Mouse (Mus musculus) MEL (cell line): ENCODE data around the gene Aco2. TPM values are rescaled to one million over a fixed set of nuclear protein-coding genes. Genes with fewer than 3 reads are reported as not detected.

Experiments
- DNase-seq: peaks from one replicate; pipeline ENCODE4 v3.0.0; 2011; ENCODE audit warnings: low read depth, low spot score
- H3K27ac ChIP-seq: 2 replicates; pipeline ENCODE4 v1.5.1; 2012; ENCODE audit warnings: low read depth, mild to moderate bottlenecking, control low read depth, low read length, moderate library complexity; ENCODE audit not compliant: control insufficient read depth
- H3K27me3 ChIP-seq, 2 experiments: fragments of 150-350 bp in 1 of 2; sonication (generic) in 1 of 2; 2 replicates each; pipeline ENCODE4 v1.6.1; 2012; ENCODE audit warnings: low read length in 2 of 2, mild to moderate bottlenecking in 2 of 2, improper control_type of control experiment in 1 of 2, moderate library complexity in 1 of 2; ENCODE audit not compliant: insufficient read depth in 2 of 2, control insufficient read depth in 1 of 2
- H3K36me3 ChIP-seq, 2 experiments: 2 replicates each; pipeline ENCODE4 v1.6.1; 2012 to 2014; ENCODE audit warnings: low read length in 2 of 2, improper control_type of control experiment in 1 of 2, inconsistent platforms in 1 of 2, mild to moderate bottlenecking in 1 of 2; ENCODE audit not compliant: insufficient read depth in 2 of 2, control insufficient read depth in 1 of 2
- H3K4me1 ChIP-seq, 2 experiments: fragments of 150-350 bp in 1 of 2; sonication (generic) in 1 of 2; 2 replicates each; pipeline ENCODE4 v1.6.1; 2012; ENCODE audit warnings: low read length in 2 of 2, improper control_type of control experiment in 1 of 2, mild to moderate bottlenecking in 1 of 2; ENCODE audit not compliant: insufficient read depth in 2 of 2, control insufficient read depth in 1 of 2
- H3K4me3 ChIP-seq, 2 experiments: fragments of 150-350 bp in 1 of 2; sonication (generic) in 1 of 2; 2 replicates each; pipeline ENCODE4 v1.5.1; 2012; ENCODE audit warnings: low read depth in 2 of 2, low read length in 2 of 2, mild to moderate bottlenecking in 2 of 2, moderate library complexity in 2 of 2, control low read depth in 1 of 2, improper control_type of control experiment in 1 of 2; ENCODE audit not compliant: control insufficient read depth in 1 of 2, insufficient read depth in 1 of 2
- H3K79me2 ChIP-seq: 2 replicates; pipeline ENCODE4 v1.6.1; 2012; ENCODE audit warnings: mild to moderate bottlenecking, low read length, moderate library complexity; ENCODE audit not compliant: control insufficient read depth, poor library complexity, insufficient read depth
- H3K9ac ChIP-seq: 2 replicates; pipeline ENCODE4 v1.6.1; 2012; ENCODE audit warnings: low read depth, mild to moderate bottlenecking, control low read depth, low read length, moderate library complexity; ENCODE audit not compliant: control insufficient read depth, poor library complexity, severe bottlenecking
- H3K9me3 ChIP-seq: fragments of 150-350 bp; sonication (generic); replicated peaks from 2 replicates; pipeline ENCODE4 v1.6.1; 2012; ENCODE audit warnings: mild to moderate bottlenecking, low read length, improper control_type of control experiment, moderate library complexity; ENCODE audit not compliant: insufficient read depth
- CHD1 ChIP-seq: IDR thresholded peaks from 2 replicates; pipeline ENCODE4 v1.6.1; 2012; ENCODE audit warnings: low read depth, mild to moderate bottlenecking, inconsistent platforms, low read length, improper control_type of control experiment
- CTCF ChIP-seq, 3 experiments: IDR thresholded peaks in 2 of 3; conservative IDR thresholded peaks in 1 of 3; 2 replicates each; pipeline ENCODE4 v1.5.1; 2011 to 2012; ENCODE audit warnings: low read length in 3 of 3, low read depth in 2 of 3, mild to moderate bottlenecking in 2 of 3, improper control_type of control experiment in 1 of 3, inconsistent platforms in 1 of 3, mixed read lengths in 1 of 3, moderate library complexity in 1 of 3; ENCODE audit not compliant: control insufficient read depth in 1 of 3, insufficient read depth in 1 of 3, poor library complexity in 1 of 3, severe bottlenecking in 1 of 3
- E2F4 ChIP-seq: IDR thresholded peaks from 2 replicates; pipeline ENCODE4 v1.6.1; 2011; ENCODE audit warnings: low read depth, low read length, improper control_type of control experiment, borderline replicate concordance
- ETS1 ChIP-seq: IDR thresholded peaks from 2 replicates; pipeline ENCODE4 v1.6.1; 2012; ENCODE audit warnings: low read depth, mild to moderate bottlenecking, inconsistent platforms, low read length, improper control_type of control experiment, moderate library complexity
- GABPA ChIP-seq: IDR thresholded peaks from 2 replicates; pipeline ENCODE4 v1.6.1; 2012; ENCODE audit warnings: low read depth, mild to moderate bottlenecking, inconsistent platforms, low read length, improper control_type of control experiment, moderate library complexity
- GATA1 ChIP-seq: IDR thresholded peaks from 2 replicates; pipeline ENCODE4 v1.6.1; 2011; ENCODE audit warnings: low read depth, low read length, improper control_type of control experiment
- HCFC1 ChIP-seq: IDR thresholded peaks from 2 replicates; pipeline ENCODE4 v1.6.1; 2012; ENCODE audit warnings: low read depth, mild to moderate bottlenecking, inconsistent platforms, low read length, improper control_type of control experiment, moderate library complexity
- MAX ChIP-seq: IDR thresholded peaks from 2 replicates; pipeline ENCODE4 v1.6.1; 2011; ENCODE audit warnings: low read length, improper control_type of control experiment
- MEF2A ChIP-seq: IDR thresholded peaks from 2 replicates; pipeline ENCODE4 v1.6.1; 2014; ENCODE audit warnings: low read depth, mild to moderate bottlenecking, inconsistent platforms, low read length, improper control_type of control experiment; ENCODE audit not compliant: poor library complexity, insufficient replicate concordance, severe bottlenecking; ENCODE audit errors: extremely low read depth
- MXI1 ChIP-seq: IDR thresholded peaks from 2 replicates; pipeline ENCODE4 v1.6.1; 2011; ENCODE audit warnings: mild to moderate bottlenecking, low read depth, low read length, improper control_type of control experiment
- MYB ChIP-seq: IDR thresholded peaks from 2 replicates; pipeline ENCODE4 v1.6.1; 2011; ENCODE audit warnings: mild to moderate bottlenecking, low read depth, low read length, improper control_type of control experiment
- MYC ChIP-seq: IDR thresholded peaks from 2 replicates; pipeline ENCODE4 v1.6.1; 2011; ENCODE audit warnings: low read depth, mild to moderate bottlenecking, low read length, improper control_type of control experiment, moderate library complexity
- NELFE ChIP-seq: IDR thresholded peaks from 2 replicates; pipeline ENCODE4 v1.6.1; 2011; ENCODE audit warnings: low read depth, low read length, improper control_type of control experiment
- NRF1 ChIP-seq: IDR thresholded peaks from 2 replicates; pipeline ENCODE4 v1.6.1; 2014; ENCODE audit warnings: low read depth, mild to moderate bottlenecking, inconsistent platforms, low read length, improper control_type of control experiment, moderate library complexity; ENCODE audit not compliant: poor library complexity, insufficient read depth, severe bottlenecking
- SMC3 ChIP-seq: IDR thresholded peaks from 2 replicates; pipeline ENCODE4 v1.6.1; 2011; ENCODE audit warnings: low read depth, low read length, improper control_type of control experiment
- TBP ChIP-seq: IDR thresholded peaks from 2 replicates; pipeline ENCODE4 v1.8.0; 2011; ENCODE audit warnings: low read depth, low read length, improper control_type of control experiment
- USF1 ChIP-seq: IDR thresholded peaks from 2 replicates; pipeline ENCODE4 v1.6.1; 2014; ENCODE audit warnings: low read depth, mild to moderate bottlenecking, inconsistent platforms, low read length, improper control_type of control experiment, moderate library complexity
- USF2 ChIP-seq, 2 experiments: IDR thresholded peaks; 2 replicates each; pipeline ENCODE4 v1.6.1; 2011 to 2012; ENCODE audit warnings: improper control_type of control experiment in 2 of 2, low read length in 2 of 2, borderline replicate concordance in 1 of 2, inconsistent platforms in 1 of 2, low read depth in 1 of 2, mild to moderate bottlenecking in 1 of 2; ENCODE audit not compliant: insufficient read depth in 1 of 2
- ZNF384 ChIP-seq: IDR thresholded peaks from 2 replicates; pipeline ENCODE4 v1.6.1; 2012; ENCODE audit warnings: low read depth, mild to moderate bottlenecking, inconsistent platforms, low read length, improper control_type of control experiment
- polyA plus RNA-seq, 2 experiments: library from polyadenylated mRNA; stranded (reverse) in 1 of 2; unstranded in 1 of 2; fragments of >175 nt in 1 of 2; fragments of >200 nt in 1 of 2; gene quantifications; 2 replicates each; pipeline versions ENCODE4 v1.2.1 to v1.2.4; 2012; ENCODE audit warnings: low replicate concordance in 2 of 2, low read depth in 1 of 2; ENCODE audit not compliant: insufficient read length in 2 of 2, insufficient read depth in 1 of 2, missing spikeins in 1 of 2
- total RNA-seq: library from RNA; depleted of rRNA; stranded (reverse); fragments of 300-350 nt; gene quantifications from 2 replicates; pipeline ENCODE4 v1.2.3, GENCODE M21; 2012

The Aco2 gene
- total and polyA plus RNA-seq, 3 experiments = 248 to 1,242 (median 447) TPM

DNA sequence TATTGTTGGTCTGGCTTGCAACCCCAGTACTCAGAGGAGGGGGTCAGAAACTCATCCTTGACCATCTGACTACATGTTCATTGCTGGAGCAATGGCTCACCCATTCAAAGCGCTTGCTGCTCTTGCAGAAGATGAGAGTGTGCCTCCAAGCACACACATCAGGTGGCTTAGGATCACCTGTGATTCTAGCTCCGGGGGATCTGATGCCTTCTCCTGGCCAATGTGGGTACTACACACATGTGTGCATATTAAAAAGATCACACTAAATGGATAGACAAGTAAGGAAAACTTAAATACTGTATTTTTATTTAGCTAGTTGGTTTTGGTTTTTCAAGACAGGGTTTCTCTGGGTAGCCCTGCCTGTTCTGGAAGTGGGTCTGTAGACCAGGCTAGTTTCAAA lies 68.9 kb downstream of the Aco2 start:
- no peaks in the 10 kb centered on the region for H3K79me2 ChIP-seq
- peaks cover 0 to 1% of the 10 kb centered on the region in 2 experiments; a peak in 1 of 4 replicates for H3K27me3 ChIP-seq
- no peaks in the 10 kb centered on the region for H3K36me3 ChIP-seq
- peak; percentile 12 to 40 (median 35); a peak in 4 of 6 replicates for TF ChIP-seq CTCF (IDR thresholded peaks at IDR 0.05 in 2 of 3, conservative IDR thresholded peaks at IDR 0.05 in 1 of 3; ENCODE audit: control insufficient read depth in 1 of 3, insufficient read depth in 1 of 3, low read depth in 2 of 3, low read length in 3 of 3, poor library complexity in 1 of 3, severe bottlenecking in 1 of 3)
- no peak for TF ChIP-seq MXI1
- TF ChIP-seq SMC3 = peak; percentile 32; the same call in 1 of the 2 replicates
- TF ChIP-seq, all 39 proteins: peak for 2
- H3K27ac ChIP-seq = no peak overlapping the region
- DNase-seq = no peak
- no peak overlapping the region for H3K4me3 ChIP-seq
- H3K9ac ChIP-seq = no peak overlapping the region
- H3K4me1 ChIP-seq = peaks cover 0 to 3% of the 10 kb centered on the region in 2 experiments; a peak in 1 of 4 replicates
- H3K9me3 ChIP-seq = no peaks in the 10 kb centered on the region

GRCm38 (mm10) chr15:81943176-81943749 lies 71.2 kb downstream of the Aco2 start:
- no peak for DNase-seq
- no peak for TF ChIP-seq E2F4
- TF ChIP-seq GATA1 = no peak
- no peak for TF ChIP-seq TBP
- no peak for TF ChIP-seq MXI1
- no peak for TF ChIP-seq CHD1
- TF ChIP-seq NRF1 = no peak
- no peak for TF ChIP-seq GABPA
- TF ChIP-seq SMC3 = no peak
- no peak for TF ChIP-seq MYC
- no peak for TF ChIP-seq CTCF (IDR thresholded peaks at IDR 0.05 in 2 of 3, conservative IDR thresholded peaks at IDR 0.05 in 1 of 3; ENCODE audit: control insufficient read depth in 1 of 3, insufficient read depth in 1 of 3, low read depth in 2 of 3, low read length in 3 of 3, poor library complexity in 1 of 3, severe bottlenecking in 1 of 3)
- TF ChIP-seq USF2 (IDR thresholded peaks at IDR 0.05; ENCODE audit: borderline replicate concordance in 1 of 2, insufficient read depth in 1 of 2, low read depth in 1 of 2, low read length in 2 of 2) = no peak
- TF ChIP-seq NELFE = no peak
- no peak for TF ChIP-seq MYB
- TF ChIP-seq ZNF384 = no peak
- no peak for TF ChIP-seq ETS1
- TF ChIP-seq HCFC1 = no peak
- TF ChIP-seq USF1 = no peak
- no peak for TF ChIP-seq MEF2A
- no peak for TF ChIP-seq MAX
- H3K4me1 ChIP-seq = peaks cover 0 to 3% of the 10 kb centered on the region in 2 experiments; a peak in 1 of 4 replicates
- H3K27ac ChIP-seq = no peak overlapping the region
- no peaks in the 10 kb centered on the region for H3K79me2 ChIP-seq
- H3K27me3 ChIP-seq = peaks cover 0 to 2% of the 10 kb centered on the region in 2 experiments; a peak in 1 of 4 replicates
- no peaks in the 10 kb centered on the region for H3K9me3 ChIP-seq
- H3K36me3 ChIP-seq = no peaks in the 10 kb centered on the region
- no peak overlapping the region for H3K9ac ChIP-seq
- H3K4me3 ChIP-seq = no peak overlapping the region
